Mouse (Mus musculus) A20 (cell line): Measurements from ENCODE around the gene Tubb4b.
A peak's percentile ranks its signal among the peaks of the same experiment; 100 is the strongest.
"Not testable (repeated sequence)": the region's sequence is repeated elsewhere in the genome, so short reads cannot be mapped to it uniquely, and the experiment has no call there.

Experiments
- DNase-seq: peaks from one replicate; pipeline ENCODE4 v3.0.0-alpha.2; 2011; ENCODE audit warnings: low read depth, low spot score

The Tubb4b gene

GRCm38 (mm10) chr2:25224492-25224765, at the start of gene Tubb4b:
Gene Tubb4b, minus strand, starts transcription at chr2:25224702.
- DNase-seq = no peak

- DNase-seq = no peak
Measured at GRCm38 (mm10) chr2:25273010-25273409, 48.5 kb upstream of the Tubb4b start.

GRCm38 (mm10) chr2:25272515-25272914, 48.0 kb upstream of the Tubb4b start:
- no peak for DNase-seq

GRCm38 (mm10) chr2:25271827-25272511, 47.5 kb upstream of the Tubb4b start, which contains the start of the genes Ssna1 and Anapc2:
Gene Ssna1, minus strand, starts transcription at chr2:25272438.
Gene Anapc2, plus strand, starts transcription at chr2:25272478.
- peak; percentile 98 for DNase-seq

- DNase-seq = no peak
Measured at GRCm38 (mm10) chr2:25267746-25268309, 43.3 kb upstream of the Tubb4b start.

GRCm38 (mm10) chr2:25267241-25267640, 42.7 kb upstream of the Tubb4b start:
- no peak for DNase-seq

GRCm38 (mm10) chr2:25266720-25267119, 42.2 kb upstream of the Tubb4b start:
- DNase-seq = no peak

- DNase-seq = peak; percentile 51
Measured at GRCm38 (mm10) chr2:25265897-25266656, 41.6 kb upstream of the Tubb4b start.

GRCm38 (mm10) chr2:25264851-25265250, 40.3 kb upstream of the Tubb4b start:
- DNase-seq = no peak

GRCm38 (mm10) chr2:25264286-25264660, 39.8 kb upstream of the Tubb4b start:
- no peak for DNase-seq

GRCm38 (mm10) chr2:25263623-25264285, 39.3 kb upstream of the Tubb4b start:
- no peak for DNase-seq

- peak; percentile 79 for DNase-seq
Measured at GRCm38 (mm10) chr2:25262795-25263622, 38.5 kb upstream of the Tubb4b start.

GRCm38 (mm10) chr2:25262291-25262767, 37.8 kb upstream of the Tubb4b start, which contains the start of gene Tprn:
Gene Tprn, plus strand, starts transcription at chr2:25262618.
- peak; percentile 98 for DNase-seq

- DNase-seq = no peak
Measured at GRCm38 (mm10) chr2:25261870-25262269, 37.4 kb upstream of the Tubb4b start.

- DNase-seq = peak; percentile 52
Measured at GRCm38 (mm10) chr2:25258887-25259286, 34.4 kb upstream of the Tubb4b start.

GRCm38 (mm10) chr2:25257250-25257649, 32.7 kb upstream of the Tubb4b start:
- not testable (repeated sequence) for DNase-seq

GRCm38 (mm10) chr2:25256443-25257109, 32.1 kb upstream of the Tubb4b start:
- peak; percentile 87 for DNase-seq

GRCm38 (mm10) chr2:25255284-25255779, 30.8 kb upstream of the Tubb4b start, which contains the start of gene Tmem203:
Gene Tmem203, plus strand, starts transcription at chr2:25255439.
- peak; percentile 94 for DNase-seq

- DNase-seq = peak; percentile 58
Measured at GRCm38 (mm10) chr2:25252331-25252730, 27.8 kb upstream of the Tubb4b start.
